Mouse (Mus musculus): ENCODE measurements at regions not wholly inside any gene's neighbourhood (a gene's known extent, or its start where the extent isn't known, plus 50 kb on each side); places are given as distances from the start of the nearest gene placed in this dataset.

- DNase-seq, result no peak
Measured at GRCm38 (mm10) chr1:142605224-142605623, 1035.2 kb upstream of the B3galt2 start.

DNA sequence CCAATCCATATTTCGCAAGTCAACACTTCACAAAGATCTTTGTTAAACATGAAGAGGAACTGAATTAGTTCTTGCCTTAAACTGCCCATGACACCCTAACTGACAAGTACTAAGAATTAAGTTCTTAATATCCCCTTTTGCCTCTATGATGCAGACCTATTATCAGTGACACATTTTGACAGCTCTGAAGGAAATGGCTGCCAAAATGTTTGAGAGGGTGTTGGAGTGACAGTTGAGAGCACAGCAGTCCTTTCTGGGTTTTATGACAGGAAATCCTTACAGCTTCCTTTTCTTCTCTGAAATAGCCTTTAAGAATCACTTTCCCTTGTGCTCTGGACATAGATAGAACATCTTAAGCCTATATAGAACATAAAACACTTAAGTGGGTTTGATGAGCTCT, 1034.4 kb upstream of the B3galt2 start:
- DNase-seq, result no peak

GRCm38 (mm10) chr1:142621464-142621863, 1019.0 kb upstream of the B3galt2 start:
- DNase-seq, result no peak

DNA sequence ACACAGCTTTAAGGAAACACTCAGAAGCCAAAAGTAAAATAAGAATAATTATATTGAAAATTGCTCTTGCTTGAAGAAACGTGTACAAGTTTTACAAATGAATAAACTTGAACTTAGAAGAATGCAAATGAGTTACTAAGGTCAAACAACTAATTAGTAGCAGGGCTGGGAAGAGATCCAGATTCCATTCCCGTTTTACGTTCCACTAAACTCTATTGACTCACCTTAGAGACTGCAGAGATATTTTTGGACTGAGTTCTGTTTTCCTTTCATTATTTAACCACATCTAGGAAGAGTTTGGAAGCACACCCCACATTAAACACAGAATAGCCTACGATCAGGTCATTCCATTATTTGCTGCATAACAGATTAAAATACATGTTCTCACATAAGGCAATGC, 1016.2 kb upstream of the B3galt2 start:
- no peak for DNase-seq

- DNase-seq, result no peak
Measured at GRCm38 (mm10) chr1:142655289-142655688, 985.2 kb upstream of the B3galt2 start.

- DNase-seq, result no peak
Measured at GRCm38 (mm10) chr1:142665262-142665661, 975.2 kb upstream of the B3galt2 start.

GRCm38 (mm10) chr1:142679917-142680316, 960.5 kb upstream of the B3galt2 start:
- no peak for DNase-seq

GRCm38 (mm10) chr1:142688828-142689227, 951.6 kb upstream of the B3galt2 start:
- DNase-seq, result no peak

DNA sequence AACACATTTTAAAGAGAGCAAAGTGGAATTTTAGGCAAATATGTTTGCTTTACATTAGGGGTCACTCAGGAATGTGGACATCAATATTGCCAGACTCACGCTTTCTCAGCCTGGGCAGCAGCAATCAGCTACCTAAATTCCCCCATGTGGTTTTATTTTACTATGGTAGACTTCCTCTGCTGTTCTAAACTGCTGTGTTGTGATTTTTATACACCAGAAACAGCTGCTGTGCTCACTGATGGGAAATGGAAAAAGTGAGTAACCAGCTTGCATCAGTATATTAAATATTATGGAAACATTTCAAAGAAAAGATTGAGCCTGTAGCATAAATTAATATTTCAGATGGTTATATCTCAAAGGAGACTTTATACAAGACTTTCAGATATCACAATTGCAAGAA, 945.3 kb upstream of the B3galt2 start:
- DNase-seq, result no peak

GRCm38 (mm10) chr1:142708263-142708662, 932.2 kb upstream of the B3galt2 start:
- no peak for DNase-seq

DNA sequence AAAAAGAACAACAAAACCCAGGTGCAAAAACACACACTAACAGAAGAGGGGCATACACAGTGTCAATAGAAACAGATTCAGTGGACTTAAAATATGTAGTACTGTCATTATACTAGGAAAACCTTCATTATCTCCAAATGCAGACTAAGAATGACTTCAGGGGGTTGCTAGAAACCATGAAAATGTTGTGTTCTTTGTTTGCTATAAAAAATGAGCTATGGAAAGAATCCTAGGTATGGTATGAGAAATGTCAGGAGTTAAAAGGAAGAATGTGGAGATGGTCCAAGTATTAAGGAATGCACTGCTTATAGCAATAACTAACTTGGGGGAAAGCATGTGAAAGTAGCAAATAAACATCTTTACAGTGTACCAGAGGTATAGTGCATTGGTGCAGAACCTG, 910.2 kb upstream of the B3galt2 start:
- DNase-seq, result no peak

- no peak for DNase-seq
Measured at GRCm38 (mm10) chr1:142734108-142734507, 906.4 kb upstream of the B3galt2 start.

DNA sequence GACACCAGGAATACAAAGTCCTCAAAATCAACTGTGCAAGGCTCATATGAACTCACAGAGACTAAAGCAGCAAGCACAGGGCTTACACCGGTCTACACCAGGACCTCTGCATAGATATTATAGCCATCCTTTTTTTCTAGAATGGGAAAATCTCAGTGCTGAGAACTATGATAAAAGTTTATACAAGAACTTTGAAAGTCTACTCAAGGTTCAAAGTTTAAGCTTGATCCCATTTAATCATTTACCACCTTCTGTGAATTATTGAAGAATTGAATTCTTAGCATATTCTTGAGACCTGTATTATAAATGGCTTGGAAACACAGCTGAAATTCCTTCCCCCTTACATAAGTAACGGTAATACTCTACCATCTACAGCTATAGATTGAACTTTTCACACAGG, 902.1 kb upstream of the B3galt2 start:
- DNase-seq, result no peak

GRCm38 (mm10) chr1:142742307-142742706, 898.2 kb upstream of the B3galt2 start:
- peak; percentile 20 for DNase-seq

DNA sequence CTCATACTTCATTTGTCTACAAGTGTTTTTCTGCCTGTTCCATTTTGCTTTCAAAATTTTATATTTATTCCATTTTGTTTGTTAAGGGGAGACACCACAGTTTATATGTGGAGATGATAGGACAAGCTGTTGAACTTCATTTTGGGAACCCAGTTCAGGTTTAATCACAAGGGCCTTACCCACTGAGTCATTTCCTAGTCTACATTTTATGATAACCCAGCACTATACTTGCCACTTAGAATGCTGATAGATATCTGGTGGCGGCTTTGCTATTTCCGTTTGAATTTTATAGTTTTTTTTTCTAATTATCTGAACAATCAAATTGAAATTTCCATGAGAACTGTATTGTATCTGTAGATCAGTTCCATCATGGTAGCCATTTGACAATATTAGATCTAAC, 869.5 kb upstream of the B3galt2 start:
- no peak for DNase-seq

Data from adrenal gland, adult 8-10 months (tissue).